Mouse (Mus musculus): ENCODE measurements around the gene Krtap5-2.

- TF ChIP-seq CTCF (IDR thresholded peaks at IDR 0.05; ENCODE audit: low read depth) (no peak), EP300 (IDR thresholded peaks at IDR 0.05; ENCODE audit: low read depth) (no peak)
These were observed 48.7 kb upstream of the Krtap5-2 start for GRCm38 (mm10) chr7:142224518-142224917.
